Mouse (Mus musculus) granulocyte monocyte progenitor cell, adult 5-6 weeks (primary cell): ENCODE results near the gene Ifitm2. TPM values are rescaled to one million over a fixed set of nuclear protein-coding genes. Genes with fewer than 3 reads are reported as not detected.
"Not testable (repeated sequence)": the region's sequence is repeated elsewhere in the genome, so short reads cannot be mapped to it uniquely, and the experiment has no call there.

Experiments used
- ATAC-seq: replicated peaks from 2 replicates; pipeline ENCODE4 v1.8.0; 2016; ENCODE audit warnings: mild to moderate bottlenecking, moderate TSS enrichment, inconsistent platforms; ENCODE audit not compliant: poor library complexity, severe bottlenecking
- total RNA-seq, 2 experiments: library from RNA; stranded (forward) in 1 of 2; stranded (reverse) in 1 of 2; fragments of 200-712, 200-1000 nt in 1 of 2; fragments of >200 nt in 1 of 2; fragmentation: Nextera tagmentation in 1 of 2; gene quantifications; 2 replicates each; pipeline ENCODE4 v1.2.3; 2014 to 2017

Ifitm2 gene
- total RNA-seq, 2 experiments from 2014 or later = 388 to 581 TPM

GRCm38 (mm10) chr7:140970931-140971330, 15.1 kb upstream of the Ifitm2 start:
- peak; percentile 45; the same call in 1 of the 2 replicates for ATAC-seq

GRCm38 (mm10) chr7:140968710-140969109, 12.9 kb upstream of the Ifitm2 start:
- not testable (repeated sequence) for ATAC-seq

- peak; percentile 77 for ATAC-seq
Observed at GRCm38 (mm10) chr7:140967862-140968591, 12.2 kb upstream of the Ifitm2 start.

GRCm38 (mm10) chr7:140966921-140967320, 11.1 kb upstream of the Ifitm2 start, which contains the start of gene Ifitm1:
Gene Ifitm1 (plus strand): TSS chr7:140967221.
- ATAC-seq = no peak

GRCm38 (mm10) chr7:140962733-140963132, 6.9 kb upstream of the Ifitm2 start:
- ATAC-seq = no peak

- ATAC-seq = no peak
Observed at GRCm38 (mm10) chr7:140961416-140961815, 5.6 kb upstream of the Ifitm2 start.

- ATAC-seq = no peak
Observed at GRCm38 (mm10) chr7:140960026-140960425, 4.2 kb upstream of the Ifitm2 start.

- 0 out of 2 replicates have a peak, but pooled peaks have one; percentile 20 for ATAC-seq
Observed at GRCm38 (mm10) chr7:140959181-140959901, 3.6 kb upstream of the Ifitm2 start.

GRCm38 (mm10) chr7:140956556-140956869, 726 bp upstream of the Ifitm2 start:
- no peak for ATAC-seq

GRCm38 (mm10) chr7:140955342-140955741, 445 bp downstream of the Ifitm2 start:
- ATAC-seq = no peak

- ATAC-seq = no peak
Observed at GRCm38 (mm10) chr7:140954733-140955071, 1.1 kb downstream of the Ifitm2 start.

GRCm38 (mm10) chr7:140953800-140954732, 1.7 kb downstream of the Ifitm2 start:
- ATAC-seq = peak; percentile 54

- no peak for ATAC-seq
Observed at GRCm38 (mm10) chr7:140953133-140953532, 2.7 kb downstream of the Ifitm2 start.

- ATAC-seq = no peak
Observed at GRCm38 (mm10) chr7:140952441-140952840, 3.3 kb downstream of the Ifitm2 start.

GRCm38 (mm10) chr7:140951765-140952164, 4.0 kb downstream of the Ifitm2 start:
- ATAC-seq = no peak

- ATAC-seq = no peak
Observed at GRCm38 (mm10) chr7:140951051-140951450, 4.7 kb downstream of the Ifitm2 start.

GRCm38 (mm10) chr7:140949824-140950530, 5.8 kb downstream of the Ifitm2 start, which contains the start of gene Ifitm5:
Gene Ifitm5 (minus strand): TSS chr7:140950291.
- ATAC-seq = no peak

GRCm38 (mm10) chr7:140949255-140949654, 6.5 kb downstream of the Ifitm2 start:
- no peak for ATAC-seq

GRCm38 (mm10) chr7:140948161-140948560, 7.6 kb downstream of the Ifitm2 start:
- ATAC-seq = no peak

- ATAC-seq = peak; percentile 77
Observed at GRCm38 (mm10) chr7:140946980-140947379, 8.8 kb downstream of the Ifitm2 start.
